Mouse (Mus musculus) hindbrain, embryonic 15.5 days (tissue): ENCODE data around the gene Gadd45a. TPM values are rescaled to one million over a fixed set of nuclear protein-coding genes. Genes with fewer than 3 reads are reported as not detected.
"Not testable (repeated sequence)": the region's sequence is repeated elsewhere in the genome, so short reads cannot be mapped to it uniquely, and the experiment has no call there.

Experiments used
- ATAC-seq: fragments of 200-750 bp; cut with Nextera tagmentation; 2 replicates; pipeline ENCODE4 v1.8.0; 2017; ENCODE audit warnings: low read depth, moderate number of reproducible peaks, moderate TSS enrichment; ENCODE audit not compliant: low FRiP score
- H3K27ac ChIP-seq: fragments of 300-500 bp; sonication (generic); replicated peaks from 2 replicates; pipeline ENCODE4 v1.5.1; 2015; ENCODE audit warnings: mild to moderate bottlenecking, inconsistent platforms
- H3K27me3 ChIP-seq: fragments of 300-500 bp; sonication (generic); 2 replicates; pipeline ENCODE4 v1.6.1; 2015; ENCODE audit warnings: control low read depth, inconsistent platforms
- H3K36me3 ChIP-seq: fragments of 300-500 bp; sonication (generic); 2 replicates; pipeline ENCODE4 v1.6.1; 2015; ENCODE audit warnings: control low read depth, inconsistent platforms
- H3K4me1 ChIP-seq: fragments of 300-500 bp; sonication (generic); replicated peaks from 2 replicates; pipeline ENCODE4 v1.6.1; 2015; ENCODE audit warnings: control low read depth, inconsistent platforms
- H3K4me2 ChIP-seq: fragments of 300-500 bp; sonication (generic); 2 replicates; pipeline ENCODE4 v1.6.1; 2015; ENCODE audit warnings: moderate library complexity, mild to moderate bottlenecking, inconsistent platforms
- H3K4me3 ChIP-seq: fragments of 300-500 bp; sonication (generic); 2 replicates; pipeline ENCODE4 v1.5.1; 2015; ENCODE audit warnings: mild to moderate bottlenecking, inconsistent platforms
- H3K9ac ChIP-seq: fragments of 300-500 bp; sonication (generic); 2 replicates; pipeline ENCODE4 v1.6.1; 2015; ENCODE audit warnings: inconsistent platforms
- H3K9me3 ChIP-seq: fragments of 300-500 bp; sonication (generic); 2 replicates; pipeline ENCODE4 v1.6.1; 2016; ENCODE audit warnings: control low read depth, inconsistent platforms
- WGBS: fragments of 180-500 bp; shearing (Covaris S2); methylation state at CpG from one replicate; pipeline ENCODE4 v1.1.7; 2015; 5-methylcytosine and 5-hydroxymethylcytosine counted together
- polyA plus RNA-seq: library from polyadenylated mRNA; unstranded; fragments of >200 nt; fragmentation: Nextera tagmentation; extraction: Ambion mirVana; gene quantifications from 2 replicates; pipeline ENCODE4 v1.2.1, GENCODE M21; 2015

The Gadd45a gene
- polyA plus RNA-seq, 1 experiment from 2014 or later: 17.3 TPM

DNA sequence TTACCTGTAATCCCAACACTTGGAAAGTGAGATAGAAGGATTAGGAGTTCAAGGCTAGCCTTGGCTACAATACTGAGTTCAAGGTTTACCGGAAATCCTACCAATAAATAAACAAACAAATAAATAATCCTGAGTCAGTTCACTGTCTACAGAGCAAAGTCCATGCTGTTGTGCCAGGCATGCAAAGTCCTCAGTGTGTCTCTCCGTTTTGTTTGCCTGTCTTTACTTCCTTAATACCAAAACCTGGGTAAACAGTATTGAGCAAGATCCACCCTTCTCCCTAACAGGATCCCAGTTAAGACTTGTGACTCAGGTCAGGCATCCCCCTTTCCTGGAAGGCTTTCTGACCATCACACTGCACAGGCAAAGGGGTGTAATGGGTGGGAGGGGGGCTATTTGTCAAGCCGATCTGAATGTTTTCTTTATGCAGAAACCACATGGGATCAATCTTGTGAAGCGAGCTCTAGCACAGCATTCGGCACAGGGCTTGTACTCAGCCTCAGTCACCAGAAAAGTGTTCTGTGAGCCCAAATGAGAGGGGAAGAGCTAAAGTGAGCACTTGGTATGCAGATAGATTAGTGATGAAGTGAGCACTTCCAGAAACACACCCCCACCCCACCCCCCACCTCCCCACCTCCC is 7.8 kb downstream of the Gadd45a start:
- WGBS: 31% methylated on average over 5 of the region's 5 CpGs
- Histone ChIP-seq H3K4me3 (no peak overlapping the region), H3K36me3 (no peaks in the 10 kb centered on the region), H3K4me1 (peaks cover 3% of the 10 kb centered on the region), H3K9ac (no peak overlapping the region), H3K27me3 (no peaks in the 10 kb centered on the region), H3K4me2 (no peak overlapping the region), H3K9me3 (no peaks in the 10 kb centered on the region), H3K27ac (no peak overlapping the region)
- no peak for ATAC-seq

DNA sequence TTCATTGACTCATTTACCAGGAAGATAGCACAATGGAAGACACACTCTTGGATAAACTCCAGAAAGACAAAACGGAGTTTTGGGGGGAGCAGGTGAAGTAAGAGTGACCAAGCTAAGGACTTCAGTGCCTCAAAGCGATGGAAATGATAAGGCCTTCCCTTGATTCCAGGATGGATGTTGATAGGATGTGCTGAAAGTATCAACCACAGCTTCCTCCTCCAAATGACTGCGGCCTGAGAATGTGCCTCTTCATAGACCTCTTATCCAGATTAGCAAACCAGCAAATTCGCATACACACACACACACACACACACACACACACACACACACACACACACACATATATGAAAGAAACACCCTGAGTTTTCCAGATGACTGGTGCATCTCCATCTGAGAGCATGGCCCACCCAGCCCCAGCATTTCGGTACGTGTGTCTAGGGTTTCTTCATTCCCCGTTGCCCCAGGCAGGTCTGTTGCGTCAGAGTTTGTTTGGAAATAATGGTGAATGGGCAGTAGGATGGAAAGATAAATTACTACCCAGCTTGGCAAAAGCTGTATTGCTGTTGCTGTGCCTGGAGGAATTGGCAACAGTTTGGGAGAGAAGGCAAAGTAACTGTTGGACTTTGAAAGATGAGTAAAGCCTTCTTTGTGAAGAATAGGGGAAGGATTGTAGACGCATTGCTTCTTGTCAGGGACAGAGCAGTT is 9.7 kb downstream of the Gadd45a start:
- H3K4me2 ChIP-seq: no peak overlapping the region
- 80% methylated on average over 9 of the region's 9 CpGs for WGBS
- H3K27me3 ChIP-seq: no peaks in the 10 kb centered on the region
- no peaks in the 10 kb centered on the region for H3K9me3 ChIP-seq
- H3K9ac ChIP-seq: no peak overlapping the region
- H3K4me1 ChIP-seq: no peaks in the 10 kb centered on the region
- no peaks in the 10 kb centered on the region for H3K36me3 ChIP-seq
- no peak for ATAC-seq
- no peak overlapping the region for H3K4me3 ChIP-seq
- no peak overlapping the region for H3K27ac ChIP-seq

DNA sequence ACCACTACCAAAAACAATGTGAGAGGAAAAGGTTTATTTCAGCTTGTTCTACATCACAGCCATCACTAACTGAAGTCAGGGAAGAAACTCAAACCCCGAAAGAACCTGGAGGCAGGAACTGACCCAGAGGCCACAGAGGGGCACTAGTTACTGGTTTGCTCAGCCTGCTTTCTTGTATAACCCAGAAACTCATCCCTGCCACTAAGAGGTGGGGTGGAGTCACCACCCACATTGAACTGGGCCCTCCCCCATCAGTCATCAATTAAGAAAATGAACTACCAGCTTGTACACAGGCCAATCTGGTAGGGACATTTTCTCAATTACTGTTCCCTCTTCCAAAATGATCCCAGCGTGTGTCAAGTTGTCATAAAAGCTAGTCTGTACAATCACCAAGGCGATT is 10.6 kb downstream of the Gadd45a start:
- Histone ChIP-seq H3K4me2 (no peak overlapping the region), H3K27me3 (no peaks in the 10 kb centered on the region), H3K4me3 (no peak overlapping the region), H3K9me3 (no peaks in the 10 kb centered on the region), H3K36me3 (no peaks in the 10 kb centered on the region), H3K27ac (no peak overlapping the region), H3K9ac (no peak overlapping the region), H3K4me1 (no peaks in the 10 kb centered on the region)
- ATAC-seq: no peak
- 74% methylated on average over 3 of the region's 3 CpGs for WGBS

DNA sequence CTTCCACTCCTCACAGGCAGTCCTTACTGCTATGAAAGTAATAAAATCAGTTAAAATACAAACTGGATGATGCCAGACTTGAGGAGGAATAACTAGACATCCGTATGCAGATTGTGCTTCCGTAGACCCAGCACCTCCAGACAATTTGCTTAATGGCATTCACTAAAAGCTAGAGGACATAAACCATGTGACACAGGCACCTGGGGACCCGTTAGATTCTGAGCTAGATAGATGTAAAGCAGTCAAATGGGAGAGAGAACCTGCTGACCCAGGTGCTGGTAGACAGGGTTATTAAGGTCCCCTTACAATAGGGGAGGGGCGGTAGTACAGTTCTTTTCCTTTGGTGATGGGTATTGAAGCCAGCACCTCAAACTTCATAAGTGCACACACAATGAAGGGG is 13.5 kb downstream of the Gadd45a start:
- no peak for ATAC-seq
- WGBS: 76% methylated on average over 4 of the region's 4 CpGs

DNA sequence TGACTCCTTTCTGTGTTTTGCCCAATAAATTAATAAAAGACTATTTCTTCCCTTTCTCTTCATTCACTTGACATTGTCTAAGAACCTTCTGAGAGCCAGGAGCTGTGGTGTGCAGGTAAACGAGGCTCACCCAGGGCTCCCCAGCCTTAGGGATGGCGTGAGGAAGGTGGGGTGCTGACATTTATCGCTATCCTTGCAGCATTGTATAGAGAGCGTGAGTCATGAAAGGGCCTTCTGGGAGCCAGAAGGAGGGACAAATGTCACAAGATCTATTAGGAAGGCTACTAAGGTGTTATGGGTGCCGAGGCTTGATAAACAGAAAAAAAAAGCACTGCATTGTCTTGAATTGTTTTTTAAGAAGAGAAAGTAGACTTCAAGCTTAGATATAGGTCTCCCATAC is 15.9 kb downstream of the Gadd45a start:
- ATAC-seq: no peak
- Histone ChIP-seq H3K4me2 (no peak overlapping the region), H3K27ac (no peak overlapping the region), H3K9ac (no peak overlapping the region), H3K36me3 (no peaks in the 10 kb centered on the region), H3K9me3 (no peaks in the 10 kb centered on the region), H3K4me3 (no peak overlapping the region), H3K27me3 (no peaks in the 10 kb centered on the region), H3K4me1 (no peaks in the 10 kb centered on the region)
- 88% methylated on average over 5 of the region's 5 CpGs for WGBS

More for the DNA sequence above, 13.5 kb downstream of the Gadd45a start:
- Histone ChIP-seq H3K4me3 (no peak overlapping the region), H3K27me3 (no peaks in the 10 kb centered on the region), H3K36me3 (no peaks in the 10 kb centered on the region), H3K4me2 (no peak overlapping the region), H3K9ac (no peak overlapping the region), H3K27ac (no peak overlapping the region), H3K4me1 (no peaks in the 10 kb centered on the region), H3K9me3 (no peaks in the 10 kb centered on the region)

DNA sequence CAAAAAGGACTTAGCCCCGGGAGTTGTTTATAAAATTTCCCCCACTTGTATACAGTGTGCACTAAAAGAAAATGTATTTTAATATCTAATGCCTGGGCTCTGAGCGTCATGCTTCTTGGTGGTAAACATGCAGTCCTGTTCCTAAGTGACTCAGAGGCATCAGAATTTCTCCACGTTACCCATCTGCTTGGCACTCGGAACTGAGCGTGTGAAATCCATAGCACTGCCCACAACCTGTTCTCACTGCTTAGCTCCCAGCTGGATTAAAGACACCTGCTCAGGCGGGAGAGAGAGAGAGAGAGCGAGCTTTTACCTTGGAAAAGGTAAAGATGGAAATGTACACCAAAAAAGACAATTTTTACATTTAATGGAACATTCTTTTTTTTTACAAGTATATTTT is 18.3 kb downstream of the Gadd45a start:
- H3K9me3 ChIP-seq, H3K36me3 ChIP-seq, H3K4me1 ChIP-seq, H3K4me3 ChIP-seq, H3K27ac ChIP-seq, H3K27me3 ChIP-seq, H3K4me2 ChIP-seq, H3K9ac ChIP-seq, ATAC-seq: not testable (repeated sequence)
- WGBS: 87% methylated on average over 7 of the region's 7 CpGs

DNA sequence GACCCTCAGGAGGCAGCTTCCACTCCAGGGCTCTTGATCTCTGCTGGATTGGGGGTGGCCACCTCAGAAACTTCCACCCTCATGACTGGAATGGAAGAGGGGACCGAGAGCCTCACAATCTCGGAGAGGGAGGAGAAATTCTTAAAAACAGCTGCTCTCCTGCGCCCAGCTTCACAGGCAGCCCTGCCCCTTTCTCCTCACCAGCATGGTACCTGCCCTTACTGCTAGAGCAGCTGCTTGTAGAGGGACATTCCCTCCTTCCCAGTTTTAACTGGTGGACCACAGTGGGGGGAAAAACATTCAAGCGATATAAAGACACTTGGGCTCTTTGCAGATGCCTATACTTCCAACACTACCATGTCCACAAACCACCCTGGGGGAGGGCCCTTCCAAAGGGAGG is 18.9 kb downstream of the Gadd45a start:
- Histone ChIP-seq H3K27ac (no peak overlapping the region), H3K27me3 (no peaks in the 10 kb centered on the region), H3K4me2 (no peak overlapping the region), H3K36me3 (no peaks in the 10 kb centered on the region), H3K4me1 (no peaks in the 10 kb centered on the region), H3K4me3 (no peak overlapping the region), H3K9me3 (no peaks in the 10 kb centered on the region), H3K9ac (no peak overlapping the region)
- 71% methylated on average over 4 of the region's 4 CpGs for WGBS
- no peak for ATAC-seq

DNA sequence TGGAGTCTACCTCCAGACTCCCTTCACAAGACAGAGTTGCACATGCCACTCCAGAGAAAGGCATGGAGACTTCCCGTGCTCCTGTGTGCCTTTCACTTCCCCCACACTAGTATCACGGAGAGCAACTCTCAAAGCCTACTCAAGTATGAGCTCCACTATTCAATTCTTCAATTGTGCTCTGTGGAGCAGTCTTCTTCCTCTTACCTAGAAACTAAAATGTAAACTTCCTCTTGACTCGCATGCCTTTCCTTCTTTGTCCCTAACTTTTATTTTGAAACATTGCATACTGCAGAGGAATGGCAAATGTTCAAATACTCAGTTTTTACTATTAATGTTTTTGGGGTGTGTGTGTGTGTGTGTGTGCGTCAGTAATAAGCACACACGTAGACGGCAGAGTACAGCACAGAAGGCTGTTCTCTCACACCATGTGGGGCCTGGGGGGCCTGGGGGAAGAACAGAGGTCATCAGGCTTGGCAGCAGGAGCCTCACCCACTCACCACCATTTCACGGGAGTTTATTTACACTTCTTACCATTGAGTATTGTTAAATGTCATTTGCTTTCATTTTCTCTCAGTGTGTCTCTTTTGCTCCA is 20.6 kb downstream of the Gadd45a start:
- 68% methylated on average over 7 of the region's 7 CpGs for WGBS
- H3K4me1 ChIP-seq: no peaks in the 10 kb centered on the region
- H3K9me3 ChIP-seq: no peaks in the 10 kb centered on the region
- no peak overlapping the region for H3K4me2 ChIP-seq
- H3K27me3 ChIP-seq: no peaks in the 10 kb centered on the region
- no peak overlapping the region for H3K4me3 ChIP-seq
- no peak overlapping the region for H3K27ac ChIP-seq
- H3K36me3 ChIP-seq: no peaks in the 10 kb centered on the region
- H3K9ac ChIP-seq: no peak overlapping the region
- ATAC-seq: no peak

DNA sequence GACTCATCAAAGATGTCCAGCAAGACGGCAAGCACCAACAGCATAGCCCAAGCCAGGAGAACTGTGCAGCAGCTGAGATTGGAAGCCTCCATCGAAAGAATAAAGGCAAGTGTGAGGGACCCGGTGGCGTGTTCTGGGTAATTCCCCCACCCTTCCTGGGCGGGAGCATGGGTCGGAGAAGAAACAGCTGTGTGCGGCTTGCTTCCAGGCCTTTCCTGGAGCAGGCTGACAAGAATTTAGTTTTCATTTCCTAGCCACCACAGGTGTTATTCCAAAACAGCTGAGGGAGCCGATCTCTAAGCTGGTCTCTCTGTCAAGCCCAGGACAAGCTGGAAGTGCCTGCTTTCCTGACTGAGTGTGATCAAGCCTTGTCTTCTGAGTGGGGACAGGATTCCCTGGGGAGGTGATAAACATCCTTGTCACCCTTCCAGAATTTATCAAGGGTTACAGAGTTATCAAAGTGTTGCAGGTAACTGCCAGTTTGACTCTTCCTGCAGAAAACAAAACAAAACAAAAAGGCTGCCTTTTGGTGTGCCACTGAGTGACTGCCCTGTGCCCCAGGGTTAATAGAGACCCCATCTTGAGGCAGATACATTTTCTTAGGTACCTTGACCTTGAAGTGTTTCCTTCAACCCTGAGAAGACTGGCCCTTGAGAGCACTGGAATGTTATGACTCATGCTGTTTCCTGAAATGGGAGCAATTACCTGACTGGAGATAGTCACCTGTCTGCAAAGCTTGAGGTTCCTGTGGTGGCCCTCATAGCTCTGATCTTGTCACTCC is 21.3 kb downstream of the Gadd45a start:
- Histone ChIP-seq H3K9ac (no peak overlapping the region), H3K27me3 (no peaks in the 10 kb centered on the region), H3K4me3 (no peak overlapping the region), H3K27ac (no peak overlapping the region), H3K9me3 (no peaks in the 10 kb centered on the region), H3K4me1 (no peaks in the 10 kb centered on the region), H3K36me3 (no peaks in the 10 kb centered on the region), H3K4me2 (no peak overlapping the region)
- 85% methylated on average over 8 of the region's 8 CpGs for WGBS
- ATAC-seq: no peak

DNA sequence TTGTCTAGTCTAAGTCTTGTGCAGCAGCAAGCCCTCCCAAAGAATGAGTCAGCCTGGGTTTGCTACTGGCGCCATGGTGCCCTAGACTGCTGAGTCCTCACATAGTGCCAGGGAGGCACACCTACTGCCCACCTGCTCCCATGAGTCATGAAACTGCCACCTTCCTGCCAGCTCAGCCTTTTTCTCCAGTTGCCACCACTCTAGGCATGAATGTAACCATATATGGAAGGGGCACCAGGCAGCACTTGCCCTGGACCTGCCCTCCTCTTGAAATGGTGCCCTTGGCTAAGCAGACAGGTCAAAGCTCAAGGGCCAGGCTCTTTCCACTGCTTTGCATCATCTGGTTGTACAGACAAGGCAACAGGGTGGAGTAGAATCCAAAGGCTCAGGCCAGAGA is 22.6 kb downstream of the Gadd45a start:
- no peaks in the 10 kb centered on the region for H3K27me3 ChIP-seq
- H3K9ac ChIP-seq: no peak overlapping the region
- no peaks in the 10 kb centered on the region for H3K9me3 ChIP-seq
- H3K4me1 ChIP-seq: no peaks in the 10 kb centered on the region; the same call in 1 of the 2 replicates
- H3K4me2 ChIP-seq: no peak overlapping the region
- H3K27ac ChIP-seq: no peak overlapping the region
- no peak overlapping the region for H3K4me3 ChIP-seq
- ATAC-seq: no peak
- H3K36me3 ChIP-seq: no peaks in the 10 kb centered on the region
- WGBS: 96% methylated on average over 1 of the region's 1 CpGs

DNA sequence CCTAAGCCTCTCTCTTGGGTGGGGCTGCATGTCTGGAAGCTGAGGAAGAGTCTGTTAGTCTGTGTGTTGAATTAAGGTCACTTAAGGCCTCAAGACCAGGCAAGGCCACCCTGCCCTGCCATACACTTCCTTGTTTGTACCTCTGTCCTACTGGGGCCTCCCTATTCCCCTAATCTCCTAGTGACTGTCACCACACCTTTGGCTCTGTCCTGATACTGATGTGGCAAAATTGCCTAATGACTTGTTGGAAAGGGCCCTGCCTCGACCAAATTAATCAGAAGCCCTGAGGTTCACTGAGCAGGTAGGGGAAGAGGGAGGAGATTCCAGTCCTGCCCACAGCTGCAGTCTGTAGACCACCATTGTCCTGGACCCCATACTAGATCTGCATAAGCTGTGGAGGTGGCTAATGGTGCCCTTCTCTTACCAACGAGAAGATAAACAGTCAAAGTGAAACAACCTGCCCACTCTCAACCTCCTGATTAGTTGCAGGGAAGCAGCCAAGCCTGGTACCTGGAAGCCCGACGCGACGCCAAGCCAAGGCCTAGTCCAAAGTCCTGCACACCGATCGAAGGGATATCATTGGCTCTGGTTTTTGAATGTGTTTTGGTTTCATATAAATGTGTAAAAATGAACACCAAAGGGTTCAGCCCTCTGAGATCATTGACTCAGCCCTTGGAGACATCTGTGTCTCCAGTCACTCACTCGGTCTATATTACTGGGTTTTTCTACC is 23.1 kb downstream of the Gadd45a start:
- 90% methylated on average over 9 of the region's 9 CpGs for WGBS
- Histone ChIP-seq H3K9me3 (no peaks in the 10 kb centered on the region), H3K36me3 (no peaks in the 10 kb centered on the region), H3K27ac (no peak overlapping the region), H3K9ac (no peak overlapping the region), H3K27me3 (no peaks in the 10 kb centered on the region), H3K4me3 (no peak overlapping the region), H3K4me2 (no peak overlapping the region), H3K4me1 (no peaks in the 10 kb centered on the region; the same call in 1 of the 2 replicates)
- ATAC-seq: no peak
